Mouse (Mus musculus) ES-Bruce4 (cell line): Measurements from ENCODE around the gene Arhgef5.

Experiments used
- CTCF ChIP-seq: IDR thresholded peaks from one replicate; pipeline ENCODE4 v1.8.1; 2011; ENCODE audit warnings: low read depth, low read length
- POLR2A ChIP-seq: IDR thresholded peaks from one replicate; pipeline ENCODE4 v1.8.1; 2011; ENCODE audit warnings: low read length; ENCODE audit not compliant: insufficient read depth

GRCm38 (mm10) chr6:43333479-43333878, 68.1 kb downstream of the Arhgef5 start:
- TF ChIP-seq CTCF, result no peak
- TF ChIP-seq POLR2A, result no peak
